Mouse (Mus musculus): ENCODE results near the gene Clpb.

GRCm38 (mm10) chr7:101737735-101738134 is 74.3 kb downstream of the Clpb start:
- TF ChIP-seq POLR2A (IDR thresholded peaks at IDR 0.05; ENCODE audit: control insufficient read depth, extremely low read depth, insufficient read depth, low read length, poor library complexity) (no peak), CTCF (IDR thresholded peaks at IDR 0.05; ENCODE audit: borderline replicate concordance, control insufficient read depth, extremely low read depth, insufficient read depth, low read length, poor library complexity) (no peak)
